Mouse (Mus musculus) kidney, postnatal 14 days (tissue): Measurements from ENCODE around the gene Ube2d1.

Experiments used
- DNase-seq: peaks from one replicate; pipeline ENCODE4 v3.0.0; 2022; ENCODE audit warnings: mixed read lengths

Ube2d1 gene

DNA sequence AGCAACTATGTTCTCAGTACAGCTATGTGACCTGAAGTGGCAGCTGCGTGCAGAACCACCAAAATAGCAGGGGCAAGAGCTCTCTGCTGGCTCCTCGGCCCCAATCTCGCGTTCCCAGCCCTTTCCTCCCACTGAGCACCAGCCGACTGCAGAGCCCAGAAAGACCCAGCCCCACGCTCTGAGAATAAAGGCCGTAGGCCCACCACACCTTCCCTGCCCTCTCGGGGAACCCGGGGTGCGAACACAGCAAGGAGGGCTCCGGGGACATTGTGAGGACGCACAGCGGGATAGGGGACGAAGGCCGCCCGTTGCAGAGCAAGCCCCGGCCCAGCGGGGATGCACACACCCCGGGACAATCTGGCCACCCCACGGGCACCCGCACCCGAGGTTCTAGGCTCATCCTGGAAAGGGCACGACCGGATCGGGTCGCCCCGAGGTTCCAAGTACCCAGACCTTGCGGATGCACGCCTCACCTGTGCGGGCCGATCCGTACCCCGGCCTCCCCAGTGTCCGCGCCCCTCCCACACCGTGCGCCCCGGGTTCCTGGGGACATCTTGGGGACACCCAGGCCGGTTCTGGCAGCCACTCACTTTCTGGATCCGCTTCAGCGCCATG is 444 bp downstream of the Ube2d1 start:
- DNase-seq: no peak

- no peak for DNase-seq
Measured at GRCm38 (mm10) chr10:71284131-71284510, 941 bp downstream of the Ube2d1 start.

DNA sequence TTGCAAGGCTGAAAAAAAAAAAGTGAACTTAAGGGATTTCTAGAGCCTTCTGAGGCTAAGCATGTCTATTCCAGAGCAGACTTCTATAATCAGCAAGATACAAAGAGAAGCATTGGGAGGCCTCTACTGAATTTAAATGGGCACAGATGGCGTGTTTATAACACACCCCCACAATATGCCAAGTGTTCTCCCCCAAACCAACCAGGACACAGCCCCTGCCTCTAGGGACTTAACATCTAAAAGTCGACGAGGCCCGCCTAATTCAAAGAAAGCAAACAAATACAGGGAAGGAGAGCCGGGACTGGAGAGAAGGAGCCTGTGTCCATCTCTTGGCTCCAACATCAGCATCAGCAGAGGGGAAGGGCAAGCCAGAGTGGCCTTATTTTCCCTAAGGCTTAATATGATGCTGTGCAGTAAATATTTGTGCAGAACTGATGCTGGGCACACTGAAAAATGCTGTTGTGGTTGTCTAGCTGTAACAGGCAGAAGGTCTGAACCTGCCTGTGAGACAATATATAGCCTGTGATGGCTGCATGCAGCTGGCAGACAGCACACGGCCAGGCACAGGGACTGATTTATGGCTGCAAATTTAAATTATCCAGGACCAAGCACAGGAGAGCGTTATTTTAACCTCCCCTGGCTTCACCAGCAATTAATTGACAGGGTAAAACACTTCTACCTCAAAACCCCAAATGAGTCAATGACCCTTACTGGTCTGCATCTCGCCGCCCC is 11.9 kb downstream of the Ube2d1 start:
- DNase-seq: no peak

DNA sequence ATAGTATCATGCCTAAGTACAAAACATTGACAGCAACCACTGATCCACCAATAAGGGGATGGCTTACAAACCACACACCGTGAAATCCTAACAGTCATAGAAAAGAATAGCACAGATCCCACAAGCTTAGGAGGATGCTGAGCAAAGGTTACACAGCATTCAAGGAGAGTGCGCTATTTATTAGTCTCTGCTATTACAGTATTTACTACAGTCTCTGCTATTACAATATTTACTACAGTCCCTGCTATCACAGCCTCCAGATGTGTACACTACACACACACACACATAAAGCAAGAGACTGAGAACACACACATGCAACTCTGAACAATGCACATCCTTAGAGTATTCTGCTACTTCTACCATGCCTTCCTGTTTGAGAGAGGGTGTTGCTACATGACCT is 17.1 kb downstream of the Ube2d1 start:
- no peak for DNase-seq

DNA sequence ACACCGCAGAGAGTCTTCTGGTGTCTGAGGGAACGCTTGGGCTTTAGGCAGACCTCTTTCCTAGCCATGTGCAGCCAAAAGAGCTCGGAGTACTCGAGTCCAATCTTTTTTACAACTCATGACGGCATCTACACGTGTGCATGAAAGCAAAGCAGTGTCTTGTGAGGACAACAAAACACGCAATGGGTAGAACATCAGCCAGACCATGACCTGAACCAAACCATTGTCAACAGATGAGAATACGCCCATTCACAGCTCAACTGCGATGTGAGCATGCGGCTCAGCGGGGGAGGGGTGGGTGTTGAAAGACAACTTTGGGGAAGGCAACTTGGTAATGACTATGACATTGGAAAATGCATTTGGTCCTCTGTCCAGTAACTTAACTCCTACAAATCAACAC is 17.6 kb downstream of the Ube2d1 start:
- DNase-seq: no peak

- DNase-seq: no peak
Measured at GRCm38 (mm10) chr10:71265067-71265466, 20.0 kb downstream of the Ube2d1 start.

DNA sequence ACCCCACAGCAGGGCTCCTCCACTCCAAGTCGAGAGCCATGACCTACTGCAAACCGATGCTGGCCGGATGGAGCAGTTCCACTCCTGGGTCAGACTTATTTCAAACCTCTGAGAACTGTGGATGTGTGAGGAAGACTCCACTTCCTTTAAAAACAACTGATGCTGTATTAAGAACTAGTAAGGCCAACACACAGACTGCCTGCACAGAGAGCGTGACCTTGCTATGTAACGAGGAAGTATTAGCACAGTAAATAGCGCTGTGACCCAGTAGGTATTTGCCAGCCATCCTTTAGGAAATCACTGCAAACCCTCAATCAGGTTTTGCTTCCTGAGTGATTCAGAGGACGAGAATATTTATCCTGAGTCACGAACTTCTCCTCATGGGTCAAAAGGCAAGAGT is 23.4 kb downstream of the Ube2d1 start:
- no peak for DNase-seq

DNA sequence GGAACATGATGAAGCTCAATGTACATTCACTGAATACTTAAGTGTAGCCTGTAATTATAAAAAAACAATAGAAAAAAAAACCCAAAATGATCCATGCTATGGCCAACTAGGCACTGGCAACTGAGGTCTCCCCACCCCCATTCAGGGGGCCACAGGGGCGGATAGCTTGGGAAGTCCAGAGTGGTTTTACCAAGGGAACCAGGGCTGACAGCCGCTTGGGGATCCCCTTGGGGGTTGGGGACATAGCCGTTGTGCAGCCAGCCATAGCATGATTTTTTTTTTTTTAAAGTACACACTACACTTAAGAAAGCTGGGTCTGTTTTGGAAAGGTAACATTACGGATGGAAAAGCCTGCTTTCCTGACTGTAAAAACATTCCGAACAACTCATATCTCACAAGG is 26.1 kb downstream of the Ube2d1 start:
- peak; percentile 28 for DNase-seq

DNA sequence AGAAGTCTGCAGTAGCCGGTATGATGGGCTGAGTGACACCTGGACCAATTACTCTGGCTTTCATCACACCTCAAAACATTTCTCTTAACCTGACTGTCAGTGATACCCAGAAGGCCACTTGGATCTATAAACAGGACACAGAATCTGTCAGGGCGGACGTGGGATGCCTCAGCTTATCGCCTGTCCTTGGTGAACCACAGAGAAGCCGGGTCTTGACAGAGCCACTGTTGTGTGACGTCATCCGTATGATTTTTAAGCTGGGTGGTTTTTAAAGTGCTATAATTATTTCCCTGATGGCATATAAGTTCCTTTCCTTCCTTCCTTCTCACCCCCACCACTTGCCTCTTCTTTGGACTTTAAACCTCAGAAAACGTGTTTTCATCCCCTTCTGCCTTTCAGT is 26.5 kb downstream of the Ube2d1 start:
- no peak for DNase-seq

DNA sequence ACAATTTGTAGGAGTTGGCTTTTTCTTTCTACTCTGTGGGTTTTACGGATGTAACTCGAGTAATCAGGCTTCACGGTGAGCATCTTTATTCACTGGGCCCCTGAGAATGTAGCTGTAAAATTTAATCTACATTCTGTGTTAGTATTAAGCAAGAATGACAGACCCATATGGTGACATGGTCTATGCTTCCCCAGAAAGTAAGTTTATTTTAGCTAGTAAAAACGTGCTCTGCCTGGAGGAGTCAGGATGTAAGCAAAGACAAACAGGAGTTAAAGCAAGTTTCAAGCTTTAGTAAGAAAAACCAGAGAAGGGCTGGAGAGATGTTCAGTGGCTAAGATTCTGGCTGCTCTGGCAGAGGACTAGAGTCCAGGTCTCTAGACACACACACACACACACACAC is 31.9 kb downstream of the Ube2d1 start:
- no peak for DNase-seq

GRCm38 (mm10) chr10:71252421-71252820 is 32.6 kb downstream of the Ube2d1 start:
- DNase-seq: no peak

DNA sequence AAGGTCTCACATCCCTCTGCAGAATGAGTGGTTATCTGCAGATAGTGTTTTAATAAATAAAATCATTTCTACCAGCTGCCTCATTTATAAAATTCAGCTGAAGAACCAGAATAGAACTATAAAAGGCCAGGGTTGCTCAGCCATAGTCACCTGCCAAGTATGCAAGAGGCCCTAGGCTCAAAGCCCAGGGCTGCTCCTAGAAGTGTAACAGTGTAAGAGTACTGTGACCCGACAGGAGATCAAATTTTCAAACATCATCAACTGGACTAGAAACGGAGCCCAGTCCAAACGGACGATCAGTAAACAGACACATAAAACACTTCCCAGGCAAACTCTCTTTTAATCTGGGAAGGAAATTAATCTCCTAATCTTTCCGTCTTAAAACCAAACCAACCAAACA is 33.2 kb downstream of the Ube2d1 start:
- DNase-seq: no peak

DNA sequence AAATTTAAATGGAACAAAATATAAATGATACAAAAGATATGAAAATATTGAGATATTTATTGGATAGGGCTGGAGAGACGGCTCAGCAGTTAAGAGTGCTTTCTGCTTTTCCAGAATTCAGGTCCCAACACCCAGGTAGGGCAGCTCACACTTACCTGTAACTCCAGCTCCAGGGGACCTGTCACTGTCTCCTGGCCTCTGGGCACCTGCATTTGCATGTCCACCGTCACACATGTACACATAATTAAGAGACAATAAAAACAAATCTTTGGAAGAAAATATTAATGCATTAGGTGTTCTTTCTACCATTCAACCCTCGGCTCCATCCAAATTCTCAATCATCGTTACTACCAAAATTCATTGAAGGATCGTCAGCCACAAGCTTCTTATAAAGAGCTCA is 33.8 kb downstream of the Ube2d1 start:
- no peak for DNase-seq

DNA sequence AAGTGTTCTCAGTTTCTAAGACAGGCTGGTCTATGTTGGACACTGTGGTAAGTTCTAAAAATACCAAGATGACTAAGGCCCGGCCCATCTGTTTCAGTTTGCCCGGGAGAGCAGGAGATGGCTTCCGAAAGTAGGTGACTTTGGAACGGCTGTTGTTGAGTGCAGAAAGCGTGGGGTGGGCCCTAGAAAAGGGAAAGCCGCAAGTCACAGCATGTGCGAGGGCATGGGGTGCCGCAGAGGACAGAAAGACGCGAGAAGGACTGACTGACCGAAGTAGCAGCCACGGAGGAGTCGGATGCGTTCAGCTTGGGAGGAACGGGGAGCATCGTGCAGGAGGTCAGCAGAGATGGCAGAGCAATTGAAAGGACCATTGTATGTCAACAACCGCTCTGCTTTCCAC is 34.6 kb downstream of the Ube2d1 start:
- no peak for DNase-seq

DNA sequence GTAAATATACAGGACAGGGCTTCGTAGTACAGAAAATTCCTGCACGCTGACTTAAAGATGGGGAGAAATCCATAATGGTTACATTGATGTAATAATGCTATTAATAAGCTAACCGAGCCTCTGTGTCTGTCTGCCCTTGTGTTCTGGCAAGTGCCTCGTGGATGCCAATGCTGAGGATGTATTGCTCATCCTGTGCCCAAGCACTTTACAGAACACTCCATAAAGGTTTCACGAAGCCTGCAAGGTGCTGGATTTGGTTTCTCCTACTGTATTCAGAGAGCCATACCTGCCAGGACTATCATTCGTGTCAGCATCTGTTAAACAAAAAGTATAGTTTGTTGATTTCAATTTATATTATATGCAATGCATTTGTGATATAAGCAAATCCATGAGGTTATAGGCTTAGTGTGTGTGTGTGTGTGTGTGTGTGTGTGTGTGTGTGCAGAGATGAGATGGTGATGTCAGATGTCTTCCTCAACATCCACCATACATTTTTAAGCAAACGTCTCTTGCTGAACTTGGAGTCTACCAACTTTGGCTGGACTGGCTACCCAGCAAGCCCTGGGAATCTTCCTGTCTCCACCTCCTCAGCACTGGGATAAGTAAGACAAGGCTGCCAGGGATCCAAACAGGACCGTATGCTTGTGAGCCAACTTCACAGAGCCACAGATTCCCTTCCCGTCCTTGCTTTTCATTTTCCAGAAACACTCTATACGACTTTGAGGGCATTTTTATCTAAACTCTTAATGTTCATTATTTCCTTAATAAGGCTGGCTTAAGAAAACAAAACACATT is 35.8 kb downstream of the Ube2d1 start:
- no peak for DNase-seq

DNA sequence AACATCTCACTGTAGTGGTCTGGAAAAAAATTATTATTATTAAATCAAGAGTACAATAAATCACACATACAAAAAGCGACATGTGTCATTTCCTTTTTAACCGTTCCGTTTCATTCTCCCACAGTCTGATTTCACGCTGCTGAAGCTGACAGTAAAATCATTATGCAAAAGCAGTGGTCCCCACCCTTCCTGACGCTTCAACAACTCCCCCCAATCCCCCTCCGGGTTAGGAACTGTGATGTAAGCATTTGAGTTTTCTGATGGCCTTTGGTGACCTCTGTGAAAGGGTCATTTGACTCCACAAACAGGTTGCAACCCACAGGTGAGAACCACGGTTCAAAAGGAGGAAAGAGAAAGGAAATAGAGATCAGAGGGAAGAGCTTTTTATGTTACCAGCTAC is 38.1 kb downstream of the Ube2d1 start:
- DNase-seq: no peak

DNA sequence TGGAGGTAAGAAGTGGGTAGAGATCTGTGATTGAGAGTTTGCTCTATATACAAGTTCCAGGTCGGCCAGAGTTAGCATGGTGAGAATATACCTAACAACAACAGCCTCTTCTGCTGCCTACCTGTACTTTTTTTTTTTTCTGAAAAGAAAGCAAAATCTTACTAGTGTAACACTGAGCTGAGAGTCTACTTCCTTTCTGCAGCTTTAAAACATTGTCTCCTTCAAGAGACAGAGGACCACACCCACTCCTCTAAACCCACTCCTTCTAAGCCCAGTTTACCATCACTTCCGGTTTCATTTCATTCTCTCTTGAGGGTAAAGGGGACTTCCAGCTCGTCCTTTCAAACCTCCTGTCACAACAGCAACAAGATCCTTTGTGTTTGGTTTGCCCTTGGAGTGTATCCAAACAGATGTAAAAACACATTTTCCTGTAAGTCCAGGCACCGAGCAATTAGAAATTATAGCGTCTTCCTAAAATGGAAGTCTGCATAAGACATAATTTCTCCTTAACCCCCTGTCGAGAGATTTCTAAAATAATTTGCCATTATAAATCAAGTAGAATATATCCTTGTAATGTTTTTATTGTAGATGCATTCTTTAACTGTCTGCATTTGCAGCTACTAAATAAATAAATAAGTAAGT is 45.5 kb downstream of the Ube2d1 start:
- DNase-seq: no peak

DNA sequence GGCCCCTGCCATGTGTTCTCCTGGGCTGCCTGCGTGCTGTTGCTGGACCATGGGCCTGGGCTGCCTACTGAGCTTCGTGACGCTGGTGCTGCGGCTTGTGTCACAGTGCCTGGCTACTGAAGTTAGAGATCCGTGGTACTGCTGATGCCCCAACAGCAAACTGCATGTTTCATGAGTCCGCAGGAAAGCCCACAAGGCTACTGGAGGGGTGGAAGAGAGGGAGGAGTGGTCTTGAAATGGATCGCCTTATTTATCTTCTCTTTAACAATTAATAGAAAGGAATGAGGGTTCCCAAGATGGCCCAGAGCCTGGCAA is 46.9 kb downstream of the Ube2d1 start, which contains the start of gene Tfam:
Tfam (minus strand) TSS at position 41 of the 315 bp plus-strand sequence.
- no peak for DNase-seq

DNA sequence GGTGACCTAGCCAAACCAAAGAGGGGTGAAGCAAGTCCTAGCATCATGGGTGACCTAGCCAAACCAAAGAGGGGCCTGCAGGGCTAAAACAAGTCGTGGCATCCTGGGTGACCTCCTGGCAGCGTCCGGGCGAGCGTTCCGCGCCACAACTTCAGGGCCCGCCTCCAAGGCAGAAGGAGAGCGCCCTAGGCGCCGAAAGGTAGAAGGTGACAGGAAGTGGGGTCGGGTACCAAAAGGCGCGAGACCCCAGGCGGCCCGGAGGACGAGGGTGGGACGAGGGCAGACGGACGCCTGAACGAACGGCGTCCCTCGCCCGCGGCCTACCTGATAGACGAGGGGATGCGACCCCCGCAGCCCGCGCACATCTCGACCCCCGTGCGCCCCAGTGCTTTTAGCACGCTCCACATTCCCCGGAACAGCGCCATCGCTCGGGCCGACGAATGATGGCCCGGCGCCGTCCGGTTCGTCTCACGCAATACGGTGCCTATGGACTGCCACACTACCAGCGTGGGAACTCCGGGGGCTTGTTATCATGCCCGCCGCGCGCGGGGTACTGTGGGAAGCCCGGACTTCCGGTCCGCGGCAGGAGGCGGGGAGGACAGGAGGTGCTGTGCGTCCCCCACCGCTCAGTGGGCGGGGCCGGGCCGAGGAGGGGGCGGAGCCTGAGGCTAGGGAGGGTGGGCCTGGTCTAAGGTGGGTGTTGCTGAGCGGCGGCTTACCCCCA is 47.4 kb downstream of the Ube2d1 start:
- peak; percentile 97 for DNase-seq

DNA sequence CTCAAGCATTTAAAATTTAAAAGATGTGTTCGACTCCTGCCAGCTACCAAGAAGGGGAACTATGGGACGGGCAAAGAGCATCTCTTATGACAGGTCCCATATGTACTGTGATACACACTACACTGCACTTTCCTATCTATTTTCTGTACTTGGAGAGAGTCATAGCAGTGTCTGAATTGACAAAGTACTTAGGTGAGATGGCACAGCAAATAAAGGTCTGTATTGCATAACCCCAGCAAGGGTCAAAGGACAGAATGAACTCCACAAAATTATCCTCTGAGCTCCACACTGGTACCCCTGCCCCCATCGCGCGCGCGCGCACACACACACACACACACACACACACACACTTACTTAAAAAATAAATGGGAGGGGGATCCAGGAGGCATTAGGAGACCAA is 51.0 kb downstream of the Ube2d1 start:
- no peak for DNase-seq

DNA sequence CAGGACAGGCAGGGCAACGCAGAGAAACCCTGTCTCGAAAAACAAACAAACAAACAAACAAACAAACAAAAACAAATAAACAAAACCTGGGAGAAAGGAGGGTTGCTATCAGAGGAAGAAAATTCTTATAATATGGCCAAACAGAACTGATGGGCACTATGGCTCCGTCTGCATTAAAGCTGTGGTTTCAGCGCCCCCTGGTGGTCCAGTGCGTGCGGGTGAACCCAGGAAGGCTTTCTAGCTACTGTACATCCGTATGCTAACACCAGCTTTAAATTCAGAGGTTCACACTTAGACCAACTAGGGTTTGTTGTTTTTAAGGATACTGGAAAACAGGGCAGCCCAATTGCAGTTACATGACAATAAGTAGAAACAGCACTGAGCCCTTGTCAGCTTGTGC is 59.2 kb downstream of the Ube2d1 start:
- peak; percentile 87 for DNase-seq

DNA sequence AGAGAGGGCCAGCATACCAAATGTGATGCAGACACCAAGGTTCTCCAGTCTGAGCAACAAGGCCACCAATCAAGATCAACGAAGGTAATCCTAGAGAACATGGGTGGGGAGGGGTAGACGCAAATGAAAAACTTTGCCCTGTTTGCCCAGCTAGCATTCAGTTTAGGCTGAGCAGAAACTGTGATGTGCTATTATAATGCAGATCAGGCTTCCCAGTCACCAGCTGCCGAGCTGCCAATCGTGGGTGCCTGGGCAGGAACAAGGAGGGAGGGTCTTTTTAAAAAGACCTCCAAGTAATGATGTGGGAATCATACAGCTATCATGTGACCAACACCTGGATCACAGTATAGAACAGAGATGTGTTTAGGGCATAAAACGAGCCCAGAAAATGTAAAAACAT is 62.0 kb downstream of the Ube2d1 start:
- DNase-seq: no peak

GRCm38 (mm10) chr10:71222639-71223038 is 62.4 kb downstream of the Ube2d1 start:
- DNase-seq: no peak
